Mouse (Mus musculus): ENCODE measurements at regions not wholly inside any gene's neighbourhood (a gene's known extent, or its start where the extent isn't known, plus 50 kb on each side); places are given as distances from the start of the nearest gene placed in this dataset.

DNA sequence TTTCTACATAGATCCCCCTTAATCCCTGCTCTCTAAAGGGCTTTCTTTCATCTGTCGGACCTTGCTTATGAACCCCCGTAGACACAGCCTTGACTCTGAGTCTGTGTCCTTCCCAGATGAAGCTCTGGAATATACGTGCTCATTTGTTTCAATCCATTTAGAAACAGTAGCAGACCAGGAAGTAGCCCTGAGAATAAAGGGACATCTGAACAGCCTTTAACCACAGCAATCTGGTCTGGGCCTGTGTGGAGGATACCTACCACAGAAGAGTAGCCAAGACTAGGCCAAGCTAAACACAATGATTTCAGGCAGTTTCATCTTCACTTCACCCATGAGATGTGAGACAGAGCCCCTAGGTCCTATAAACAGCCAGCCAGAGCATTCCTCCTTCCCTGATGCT lies 70.7 kb upstream of the Klf7 start:
- H3K27ac ChIP-seq (ENCODE audit: control insufficient read depth, low read depth, low read length): no peak overlapping the region
- TF ChIP-seq E2F4 (IDR thresholded peaks at IDR 0.05; ENCODE audit: borderline replicate concordance, low read depth, low read length) (no peak), CHD1 (IDR thresholded peaks at IDR 0.05; ENCODE audit: low read depth, low read length) (no peak), EP300 (IDR thresholded peaks at IDR 0.05; ENCODE audit: low read depth in 1 of 2, low read length in 2 of 2) (no peak), NELFE (IDR thresholded peaks at IDR 0.05; ENCODE audit: low read depth, low read length) (no peak), ZC3H11A (IDR thresholded peaks at IDR 0.05; ENCODE audit: low read depth, low read length) (no peak), ELF1 (IDR thresholded peaks at IDR 0.05; ENCODE audit: low read depth, low read length) (no peak), NRF1 (IDR thresholded peaks at IDR 0.05; ENCODE audit: insufficient read depth, low read depth, low read length, poor library complexity, severe bottlenecking) (no peak), MAFK (IDR thresholded peaks at IDR 0.05; ENCODE audit: borderline replicate concordance, low read depth, low read length) (no peak), GATA1 (IDR thresholded peaks at IDR 0.05; ENCODE audit: low read depth, low read length) (no peak), POLR2AphosphoS5 (IDR thresholded peaks at IDR 0.05; ENCODE audit: borderline replicate concordance, low read depth, low read length) (no peak), SIN3A (IDR thresholded peaks at IDR 0.05; ENCODE audit: low read length) (no peak), BHLHE40 (IDR thresholded peaks at IDR 0.05; ENCODE audit: borderline replicate concordance, low read depth, low read length) (no peak), USF1 (IDR thresholded peaks at IDR 0.05; ENCODE audit: low read depth, low read length) (no peak), MAX (IDR thresholded peaks at IDR 0.05; ENCODE audit: low read length) (no peak), KAT2A (conservative IDR thresholded peaks at IDR 0.05; ENCODE audit: low read depth, low read length) (no peak), MYB (IDR thresholded peaks at IDR 0.05; ENCODE audit: low read depth, low read length) (no peak), UBTF (IDR thresholded peaks at IDR 0.05; ENCODE audit: borderline replicate concordance, insufficient read depth, low read depth, low read length) (no peak), SMC3 (IDR thresholded peaks at IDR 0.05; ENCODE audit: low read depth, low read length) (no peak), CHD2 (IDR thresholded peaks at IDR 0.05; ENCODE audit: low read length) (no peak)
- H3K4me1 ChIP-seq (ENCODE audit: control insufficient read depth in 1 of 2, insufficient read depth in 2 of 2, low read length in 2 of 2): no peaks in the 10 kb centered on the region
- H3K9me3 ChIP-seq (replicated peaks; ENCODE audit: insufficient read depth, low read length): no peaks in the 10 kb centered on the region
- H3K36me3 ChIP-seq (ENCODE audit: control insufficient read depth in 1 of 2, insufficient read depth in 2 of 2, low read length in 2 of 2): no peaks in the 10 kb centered on the region
- no peaks in the 10 kb centered on the region for H3K79me2 ChIP-seq (ENCODE audit: control insufficient read depth, insufficient read depth, low read length, poor library complexity)
- H3K27me3 ChIP-seq (ENCODE audit: control insufficient read depth in 1 of 2, insufficient read depth in 2 of 2, low read length in 2 of 2): no peaks in the 10 kb centered on the region; a peak in 1 of 4 replicates
- H3K4me3 ChIP-seq (ENCODE audit: control insufficient read depth in 1 of 2, insufficient read depth in 1 of 2, low read depth in 2 of 2, low read length in 2 of 2): no peak overlapping the region
- no peak for DNase-seq (ENCODE audit: low read depth, low spot score)
- H3K9ac ChIP-seq (ENCODE audit: control insufficient read depth, low read depth, low read length, poor library complexity, severe bottlenecking): no peak overlapping the region

DNA sequence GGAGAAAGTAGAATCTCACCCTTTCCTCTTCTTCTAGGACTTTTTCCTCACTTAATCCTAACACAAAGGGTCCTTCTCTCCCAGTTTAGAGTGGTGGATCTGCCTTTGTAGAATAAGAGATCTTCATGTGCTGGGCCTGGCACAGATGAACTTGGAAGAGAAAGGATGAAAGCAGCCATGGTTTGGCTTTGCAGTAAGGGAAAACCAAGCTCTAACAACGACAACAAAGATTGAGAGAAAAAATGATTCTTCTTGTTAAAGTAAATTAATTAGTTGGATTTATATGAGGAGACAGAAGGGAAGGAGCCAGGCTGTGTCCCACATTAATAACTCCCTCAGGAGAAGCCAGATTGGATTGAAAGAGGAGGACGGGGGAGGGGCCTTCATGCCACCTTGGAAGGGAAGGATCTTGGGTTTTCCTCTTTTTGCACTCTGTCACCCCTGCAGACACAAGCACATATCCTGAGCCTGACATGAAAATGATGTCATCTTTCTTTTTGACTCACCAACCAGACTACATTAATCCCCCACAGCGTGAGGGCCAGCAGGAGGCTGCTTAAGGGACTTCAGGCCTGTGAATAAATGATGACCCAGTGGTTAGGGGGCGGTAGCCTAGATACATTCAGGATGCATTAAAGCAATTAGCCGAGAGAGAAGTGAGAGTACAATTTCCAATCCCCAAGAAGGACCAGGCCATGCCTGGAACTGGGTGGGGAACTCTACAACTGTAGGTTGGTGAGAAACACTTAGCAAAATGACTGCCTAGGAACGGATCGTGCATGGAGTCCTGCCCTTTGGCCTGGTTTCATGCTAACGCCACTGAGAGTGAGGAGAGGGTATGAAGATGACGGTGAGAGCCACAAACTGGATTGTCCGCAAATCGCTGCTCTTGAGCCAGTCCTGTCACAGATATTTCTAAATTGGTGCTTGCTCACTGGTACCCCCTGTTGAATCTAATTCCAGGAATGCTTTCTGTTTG lies 69.4 kb upstream of the Klf7 start:
- Histone ChIP-seq H3K27me3 (ENCODE audit: control insufficient read depth in 1 of 2, insufficient read depth in 2 of 2, low read length in 2 of 2) (no peaks in the 10 kb centered on the region; a peak in 2 of 4 replicates), H3K9me3 (replicated peaks; ENCODE audit: insufficient read depth, low read length) (no peaks in the 10 kb centered on the region), H3K79me2 (ENCODE audit: control insufficient read depth, insufficient read depth, low read length, poor library complexity) (no peaks in the 10 kb centered on the region), H3K4me3 (ENCODE audit: control insufficient read depth in 1 of 2, insufficient read depth in 1 of 2, low read depth in 2 of 2, low read length in 2 of 2) (no peak overlapping the region), H3K36me3 (ENCODE audit: control insufficient read depth in 1 of 2, insufficient read depth in 2 of 2, low read length in 2 of 2) (no peaks in the 10 kb centered on the region), H3K9ac (ENCODE audit: control insufficient read depth, low read depth, low read length, poor library complexity, severe bottlenecking) (no peak overlapping the region), H3K27ac (ENCODE audit: control insufficient read depth, low read depth, low read length) (no peak overlapping the region), H3K4me1 (ENCODE audit: control insufficient read depth in 1 of 2, insufficient read depth in 2 of 2, low read length in 2 of 2) (no peaks in the 10 kb centered on the region)
- no peak for DNase-seq (ENCODE audit: low read depth, low spot score)
- TF ChIP-seq TBP (IDR thresholded peaks at IDR 0.05; ENCODE audit: low read depth, low read length) (no peak), ZKSCAN1 (IDR thresholded peaks at IDR 0.05; ENCODE audit: low read depth, low read length) (no peak), CTCF (IDR thresholded peaks at IDR 0.05 in 2 of 3, conservative IDR thresholded peaks at IDR 0.05 in 1 of 3; ENCODE audit: control insufficient read depth in 1 of 3, insufficient read depth in 1 of 3, low read depth in 2 of 3, low read length in 3 of 3, poor library complexity in 1 of 3, severe bottlenecking in 1 of 3) (no peak), ZMIZ1 (IDR thresholded peaks at IDR 0.05; ENCODE audit: low read depth, low read length) (no peak), TAL1 (IDR thresholded peaks at IDR 0.05; ENCODE audit: low read length) (no peak), RCOR1 (IDR thresholded peaks at IDR 0.05; ENCODE audit: low read depth, low read length) (no peak), EP300 (IDR thresholded peaks at IDR 0.05; ENCODE audit: low read depth in 1 of 2, low read length in 2 of 2) (no peak), POLR2AphosphoS5 (IDR thresholded peaks at IDR 0.05; ENCODE audit: borderline replicate concordance, low read depth, low read length) (no peak), ETS1 (IDR thresholded peaks at IDR 0.05; ENCODE audit: low read depth, low read length) (no peak), CHD1 (IDR thresholded peaks at IDR 0.05; ENCODE audit: low read depth, low read length) (no peak), ZC3H11A (IDR thresholded peaks at IDR 0.05; ENCODE audit: low read depth, low read length) (no peak), KAT2A (conservative IDR thresholded peaks at IDR 0.05; ENCODE audit: low read depth, low read length) (no peak), MYC (IDR thresholded peaks at IDR 0.05; ENCODE audit: low read depth, low read length) (no peak), ELF1 (IDR thresholded peaks at IDR 0.05; ENCODE audit: low read depth, low read length) (no peak)
